Mouse (Mus musculus) liver, adult 2 months (tissue): ENCODE results near the gene Phldb3.

Source experiments
- CTCF ChIP-seq: fragments of 200-500 bp; IDR thresholded peaks from 2 replicates; pipeline ENCODE4 v1.5.1; 2011; ENCODE audit warnings: low read depth, low read length, control low read depth
- POLR2A ChIP-seq: fragments of 200-500 bp; IDR thresholded peaks from 2 replicates; pipeline ENCODE4 v1.6.1; 2011; ENCODE audit warnings: low read length, control low read depth; ENCODE audit not compliant: insufficient read depth; ENCODE audit errors: extremely low read depth

DNA sequence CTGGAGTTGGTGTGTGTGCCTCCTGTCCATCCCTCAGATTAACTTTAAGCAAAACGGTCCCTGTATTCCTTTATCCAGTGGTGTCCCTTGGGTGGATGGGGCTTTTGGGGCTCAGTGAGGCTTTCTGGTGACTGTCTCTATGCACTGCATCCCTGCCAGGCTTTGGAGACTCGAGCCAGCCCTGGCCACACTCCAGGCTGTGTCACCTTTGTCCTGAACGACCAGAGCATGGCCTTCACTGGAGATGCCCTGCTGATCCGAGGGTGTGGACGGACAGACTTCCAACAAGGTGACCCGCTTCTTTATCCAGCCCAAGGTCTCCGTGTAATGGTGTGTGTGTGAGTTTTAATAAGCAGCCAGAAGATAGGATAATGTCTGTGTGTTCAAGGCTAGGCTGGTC lies 4.5 kb upstream of the Phldb3 start:
- TF ChIP-seq POLR2A, result no peak
- no peak for TF ChIP-seq CTCF
